Mouse (Mus musculus) CD4-positive naive resting alpha-beta T cell, adult 76 days (primary cell): ENCODE measurements around the gene Anxa1. TPM values are rescaled to one million over a fixed set of nuclear protein-coding genes. Genes with fewer than 3 reads are reported as not detected.

Source experiments
- total RNA-seq: library from RNA; stranded (reverse); gene quantifications from one replicate; pipeline ENCODE4 v1.2.4, GENCODE M21; 2023

The Anxa1 gene
- 4.7 TPM for total RNA-seq

DNA sequence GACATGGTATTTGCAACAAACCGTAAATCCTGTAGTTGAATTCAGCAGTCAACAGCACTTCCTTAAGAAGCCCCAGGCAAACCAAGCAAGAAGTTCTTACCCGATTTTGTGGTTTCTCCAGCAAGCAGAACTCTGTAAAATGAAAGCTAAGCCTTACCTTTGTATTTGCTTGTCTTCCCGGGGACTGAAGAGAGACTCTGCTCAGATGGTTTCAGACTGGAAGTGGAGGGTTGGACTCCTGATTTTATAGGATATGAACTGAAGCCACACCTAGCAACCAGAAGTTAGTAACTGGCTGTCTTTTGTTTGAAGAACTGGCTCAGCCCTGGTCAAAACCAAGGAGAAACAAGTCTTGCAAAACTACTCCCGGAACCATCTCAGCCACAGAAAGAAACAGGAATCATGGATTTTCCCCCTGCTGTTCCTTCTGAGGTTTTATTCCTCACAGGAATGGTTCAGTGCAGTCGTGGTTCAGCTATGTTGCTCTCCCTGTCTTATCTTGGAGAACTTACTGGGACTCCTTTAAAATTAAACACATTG lies at the start of gene Anxa1:
Anxa1 (minus strand) TSS at position 490 of the 540 bp plus-strand sequence.

Other genes starting within 250 kb of the Anxa1 start
- gene Aldh1a1, start 101.8 kb upstream of the Anxa1 start, total RNA-seq = 1.00 TPM